Mouse (Mus musculus): Measurements from ENCODE around the gene Ppip5k1. TPM values are rescaled to one million over a fixed set of nuclear protein-coding genes. Genes with fewer than 3 reads are reported as not detected.
"Not testable (repeated sequence)": the region's sequence is repeated elsewhere in the genome, so short reads cannot be mapped to it uniquely, and the experiment has no call there.

The Ppip5k1 gene
- 5.9 and 6.2 TPM in 2 replicates for polyA plus RNA-seq (2015; fragmentation: Nextera tagmentation; extraction: Ambion mirVana)

- Histone ChIP-seq H3K36me3 (replicated peaks) (no peaks in the 10 kb centered on the region), H3K4me3 (replicated peaks) (peak within 1 kb of the TSS; percentile 89), H3K4me2 (peak within 1 kb of the TSS; percentile 99), H3K27ac (replicated peaks) (0 out of 2 replicates have a peak within 1 kb of the TSS, but pooled peaks have one; percentile 62), H3K27me3 (peaks cover 55% of the 10 kb centered on the region), H3K9ac (peak within 1 kb of the TSS; percentile 80), H3K9me3 (replicated peaks) (no peaks in the 10 kb centered on the region), H3K4me1 (replicated peaks) (peaks cover 20% of the 10 kb centered on the region)
- peak; percentile 98 for ATAC-seq (ENCODE audit: insufficient read depth)
- WGBS (ENCODE audit: insufficient replicate concordance) = under 1% methylated on average over 58 of the region's 58 CpGs
Measured at GRCm38 (mm10) chr2:121354820-121355592, at the start of gene Ppip5k1. Gene Ppip5k1, minus strand, starts transcription at chr2:121355396.

GRCm38 (mm10) chr2:121403296-121403695, 48.1 kb upstream of the Ppip5k1 start:
- no peaks in the 10 kb centered on the region for H3K27me3 ChIP-seq
- no peak overlapping the region for H3K4me3 ChIP-seq (replicated peaks)
- ATAC-seq (ENCODE audit: insufficient read depth) = no peak
- no peaks in the 10 kb centered on the region for H3K36me3 ChIP-seq (replicated peaks)
- H3K4me1 ChIP-seq (replicated peaks) = no peaks in the 10 kb centered on the region
- H3K9ac ChIP-seq = no peak overlapping the region
- no peak overlapping the region for H3K27ac ChIP-seq (replicated peaks)
- H3K4me2 ChIP-seq = no peak overlapping the region
- H3K9me3 ChIP-seq (replicated peaks) = no peaks in the 10 kb centered on the region

- no peaks in the 10 kb centered on the region for H3K27me3 ChIP-seq
- H3K9ac ChIP-seq = no peak overlapping the region
- no peak overlapping the region for H3K4me2 ChIP-seq
- 10% methylated on average over 8 of the region's 8 CpGs for WGBS (ENCODE audit: insufficient replicate concordance)
- H3K4me3 ChIP-seq (replicated peaks) = no peak overlapping the region
- ATAC-seq (ENCODE audit: insufficient read depth) = no peak
- H3K4me1 ChIP-seq (replicated peaks) = no peaks in the 10 kb centered on the region
- H3K9me3 ChIP-seq (replicated peaks) = no peaks in the 10 kb centered on the region
- no peak overlapping the region for H3K27ac ChIP-seq (replicated peaks)
- no peaks in the 10 kb centered on the region for H3K36me3 ChIP-seq (replicated peaks)
Measured at GRCm38 (mm10) chr2:121396624-121397023, 41.4 kb upstream of the Ppip5k1 start.

GRCm38 (mm10) chr2:121386961-121387575, 31.9 kb upstream of the Ppip5k1 start, which contains the start of gene Strc:
Gene Strc, minus strand, starts transcription at chr2:121387168.
- H3K9me3 ChIP-seq (replicated peaks); ATAC-seq (ENCODE audit: insufficient read depth); H3K4me1 ChIP-seq (replicated peaks); H3K36me3 ChIP-seq (replicated peaks); H3K4me2 ChIP-seq; H3K4me3 ChIP-seq (replicated peaks); H3K9ac ChIP-seq; H3K27me3 ChIP-seq; H3K27ac ChIP-seq (replicated peaks): not testable (repeated sequence)
- WGBS (ENCODE audit: insufficient replicate concordance) = 86% methylated on average over 17 of the region's 17 CpGs

- no peaks in the 10 kb centered on the region for H3K9me3 ChIP-seq (replicated peaks)
- H3K4me3 ChIP-seq (replicated peaks) = no peak overlapping the region
- no peak for ATAC-seq (ENCODE audit: insufficient read depth)
- 46% methylated on average over 2 of the region's 2 CpGs for WGBS (ENCODE audit: insufficient replicate concordance)
- no peak overlapping the region for H3K27ac ChIP-seq (replicated peaks)
- H3K27me3 ChIP-seq = no peaks in the 10 kb centered on the region
- H3K4me1 ChIP-seq (replicated peaks) = no peaks in the 10 kb centered on the region
- no peaks in the 10 kb centered on the region for H3K36me3 ChIP-seq (replicated peaks)
- no peak overlapping the region for H3K9ac ChIP-seq
- H3K4me2 ChIP-seq = no peak overlapping the region
Measured at GRCm38 (mm10) chr2:121374766-121375165, 19.6 kb upstream of the Ppip5k1 start.

GRCm38 (mm10) chr2:121372266-121372665, 17.1 kb upstream of the Ppip5k1 start:
- no peaks in the 10 kb centered on the region for H3K4me1 ChIP-seq (replicated peaks)
- H3K27ac ChIP-seq (replicated peaks) = no peak overlapping the region
- H3K27me3 ChIP-seq = no peaks in the 10 kb centered on the region
- no peak overlapping the region for H3K9ac ChIP-seq
- no peak overlapping the region for H3K4me3 ChIP-seq (replicated peaks)
- no peak overlapping the region for H3K4me2 ChIP-seq
- no peaks in the 10 kb centered on the region for H3K36me3 ChIP-seq (replicated peaks)
- no peak for ATAC-seq (ENCODE audit: insufficient read depth)
- H3K9me3 ChIP-seq (replicated peaks) = no peaks in the 10 kb centered on the region
- WGBS (ENCODE audit: insufficient replicate concordance) = 46% methylated on average over 3 of the region's 3 CpGs

GRCm38 (mm10) chr2:121370921-121371320, 15.7 kb upstream of the Ppip5k1 start:
- Histone ChIP-seq H3K4me2 (no peak overlapping the region), H3K36me3 (replicated peaks) (no peaks in the 10 kb centered on the region), H3K4me3 (replicated peaks) (no peak overlapping the region), H3K27me3 (no peaks in the 10 kb centered on the region), H3K9me3 (replicated peaks) (no peaks in the 10 kb centered on the region), H3K27ac (replicated peaks) (no peak overlapping the region), H3K4me1 (replicated peaks) (no peaks in the 10 kb centered on the region), H3K9ac (no peak overlapping the region)
- WGBS (ENCODE audit: insufficient replicate concordance) = 55% methylated on average over 5 of the region's 5 CpGs
- ATAC-seq (ENCODE audit: insufficient read depth) = no peak

- no peaks in the 10 kb centered on the region for H3K4me1 ChIP-seq (replicated peaks)
- no peak overlapping the region for H3K4me2 ChIP-seq
- H3K27ac ChIP-seq (replicated peaks) = no peak overlapping the region
- ATAC-seq (ENCODE audit: insufficient read depth) = no peak
- H3K9ac ChIP-seq = no peak overlapping the region
- no peaks in the 10 kb centered on the region for H3K9me3 ChIP-seq (replicated peaks)
- no peaks in the 10 kb centered on the region for H3K36me3 ChIP-seq (replicated peaks)
- H3K4me3 ChIP-seq (replicated peaks) = no peak overlapping the region
- H3K27me3 ChIP-seq = no peaks in the 10 kb centered on the region
- WGBS (ENCODE audit: insufficient replicate concordance) = 60% methylated on average over 2 of the region's 2 CpGs
Measured at GRCm38 (mm10) chr2:121368831-121369230, 13.6 kb upstream of the Ppip5k1 start.

GRCm38 (mm10) chr2:121363656-121364055, 8.5 kb upstream of the Ppip5k1 start:
- Histone ChIP-seq H3K36me3 (replicated peaks) (no peaks in the 10 kb centered on the region), H3K9ac (no peak overlapping the region), H3K27me3 (peaks cover 30% of the 10 kb centered on the region), H3K9me3 (replicated peaks) (no peaks in the 10 kb centered on the region), H3K4me3 (replicated peaks) (no peak overlapping the region), H3K4me1 (replicated peaks) (peaks cover 2% of the 10 kb centered on the region), H3K4me2 (no peak overlapping the region), H3K27ac (replicated peaks) (no peak overlapping the region)
- 66% methylated on average over 3 of the region's 3 CpGs for WGBS (ENCODE audit: insufficient replicate concordance)
- no peak for ATAC-seq (ENCODE audit: insufficient read depth)

- Histone ChIP-seq H3K4me1 (replicated peaks) (peaks cover 15% of the 10 kb centered on the region), H3K4me2 (no peak overlapping the region), H3K27ac (replicated peaks) (no peak overlapping the region), H3K9ac (no peak overlapping the region), H3K36me3 (replicated peaks) (no peaks in the 10 kb centered on the region), H3K4me3 (replicated peaks) (no peak overlapping the region), H3K9me3 (replicated peaks) (no peaks in the 10 kb centered on the region), H3K27me3 (peaks cover 64% of the 10 kb centered on the region)
- ATAC-seq (ENCODE audit: insufficient read depth) = no peak
- WGBS (ENCODE audit: insufficient replicate concordance) = 54% methylated on average over 4 of the region's 4 CpGs
Measured at GRCm38 (mm10) chr2:121359461-121359860, 4.3 kb upstream of the Ppip5k1 start.

- no peak for ATAC-seq (ENCODE audit: insufficient read depth)
- Histone ChIP-seq H3K4me1 (replicated peaks) (peaks cover 20% of the 10 kb centered on the region), H3K27me3 (peaks cover 69% of the 10 kb centered on the region), H3K9ac (no peak overlapping the region), H3K4me2 (peak overlapping the region; percentile 32; the same call in 1 of the 2 replicates), H3K9me3 (replicated peaks) (no peaks in the 10 kb centered on the region), H3K27ac (replicated peaks) (no peak overlapping the region), H3K36me3 (replicated peaks) (no peaks in the 10 kb centered on the region), H3K4me3 (replicated peaks) (no peak overlapping the region)
- under 1% methylated on average over 16 of the region's 16 CpGs for WGBS (ENCODE audit: insufficient replicate concordance)
Measured at GRCm38 (mm10) chr2:121358381-121358780, 3.2 kb upstream of the Ppip5k1 start.
